Mouse (Mus musculus) kidney, adult 2 months (tissue): ENCODE measurements around the gene Brd4.

Experiments used
- CTCF ChIP-seq: fragments of 200-500 bp; conservative IDR thresholded peaks from 2 replicates; pipeline ENCODE4 v1.5.1; 2011; ENCODE audit warnings: low read depth, mild to moderate bottlenecking, control low read depth, low read length, moderate library complexity, mixed read lengths; ENCODE audit not compliant: insufficient read depth, insufficient read length
- POLR2A ChIP-seq: fragments of 200-500 bp; IDR thresholded peaks from one replicate; pipeline ENCODE4 v1.6.1; 2011; ENCODE audit warnings: low read depth, low read length, control low read depth

- no peak for TF ChIP-seq CTCF
- TF ChIP-seq POLR2A: no peak
Observed at GRCm38 (mm10) chr17:32160882-32161281, 123.6 kb downstream of the Brd4 start.
